Mouse (Mus musculus) ES-E14 (cell line): ENCODE results near the gene Ccdc57.

Experiments
- CHD2 ChIP-seq: IDR thresholded peaks from 2 replicates; pipeline ENCODE4 v1.6.1; 2014; ENCODE audit warnings: mild to moderate bottlenecking, low read depth, low read length, inconsistent platforms
- MAFK ChIP-seq: IDR thresholded peaks from 2 replicates; pipeline ENCODE4 v1.6.1; 2014; ENCODE audit warnings: mild to moderate bottlenecking, low read depth, low read length, inconsistent platforms; ENCODE audit not compliant: insufficient read depth
- ZNF384 ChIP-seq: IDR thresholded peaks from 2 replicates; pipeline ENCODE4 v1.6.1; 2012; ENCODE audit warnings: low read depth, low read length, inconsistent platforms

GRCm38 (mm10) chr11:120961594-120961993 is 28.9 kb upstream of the Ccdc57 start:
- TF ChIP-seq ZNF384 (no peak), MAFK (no peak), CHD2 (no peak)
